Mouse (Mus musculus) right cerebral cortex, adult 18-20 months (tissue): Measurements from ENCODE around the gene Cd3eap.
A peak's percentile ranks its signal among the peaks of the same experiment; 100 is the strongest.

Experiments used
- DNase-seq: peaks from one replicate; pipeline ENCODE4 v3.0.0; 2022; ENCODE audit warnings: mixed read lengths

Cd3eap gene

DNA sequence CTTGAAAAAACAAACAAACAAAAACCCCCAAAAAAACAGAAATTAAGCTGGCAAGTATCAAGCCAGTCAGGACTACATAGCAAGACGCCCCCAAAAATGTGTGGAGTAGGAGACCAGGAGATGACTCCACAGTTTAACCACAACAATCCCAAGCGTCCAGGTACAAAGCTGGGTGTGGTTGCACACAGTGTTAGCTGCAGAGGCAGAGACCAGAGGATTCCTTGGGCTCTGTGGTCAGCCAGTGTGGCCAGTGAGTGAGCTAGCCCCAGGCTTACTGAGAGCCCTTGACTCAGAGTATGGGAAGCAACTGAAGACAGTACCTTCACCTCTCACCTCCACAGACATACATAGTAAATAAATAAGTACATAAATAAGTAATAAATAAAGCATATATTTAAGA lies 27.4 kb downstream of the Cd3eap start:
- no peak for DNase-seq

DNA sequence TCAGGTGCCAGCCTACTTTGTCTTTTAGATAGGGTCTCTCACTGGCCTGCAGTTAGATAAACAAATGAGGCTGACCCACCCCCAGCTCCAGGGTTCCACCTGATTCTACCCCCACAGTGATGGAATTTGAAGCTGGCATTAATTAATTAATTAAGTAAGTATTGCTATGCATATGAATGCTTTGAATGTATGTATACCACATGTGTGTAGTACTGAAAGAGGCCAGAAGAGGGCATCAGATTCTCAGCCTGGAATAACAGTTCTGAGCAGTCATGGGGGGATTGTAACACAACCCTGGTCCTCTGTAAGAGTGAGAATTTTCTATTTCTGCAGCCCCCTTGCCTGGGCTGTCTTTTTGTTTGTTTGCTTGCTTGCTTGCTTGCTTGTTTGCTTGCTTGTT lies 30.9 kb downstream of the Cd3eap start:
- DNase-seq = no peak

DNA sequence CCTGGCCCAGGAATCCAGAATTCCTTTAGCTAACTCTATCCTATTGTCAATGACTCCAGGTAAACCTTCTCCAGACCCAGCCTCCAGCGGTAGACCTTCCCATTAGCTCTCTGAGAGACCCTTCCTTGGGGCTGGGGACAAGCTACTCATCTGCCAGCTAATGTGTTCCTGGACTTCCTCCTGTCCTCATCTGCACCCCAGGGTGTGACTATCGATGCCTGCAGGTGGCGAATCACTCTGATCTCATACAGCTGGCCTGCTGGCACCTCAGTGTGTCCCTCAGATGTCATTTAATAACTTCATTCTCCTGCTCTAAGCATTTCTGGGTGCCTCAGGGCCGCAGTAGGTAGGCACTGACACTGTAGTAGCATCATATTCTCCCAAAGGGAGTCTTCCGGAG lies 31.5 kb downstream of the Cd3eap start:
- no peak for DNase-seq

DNA sequence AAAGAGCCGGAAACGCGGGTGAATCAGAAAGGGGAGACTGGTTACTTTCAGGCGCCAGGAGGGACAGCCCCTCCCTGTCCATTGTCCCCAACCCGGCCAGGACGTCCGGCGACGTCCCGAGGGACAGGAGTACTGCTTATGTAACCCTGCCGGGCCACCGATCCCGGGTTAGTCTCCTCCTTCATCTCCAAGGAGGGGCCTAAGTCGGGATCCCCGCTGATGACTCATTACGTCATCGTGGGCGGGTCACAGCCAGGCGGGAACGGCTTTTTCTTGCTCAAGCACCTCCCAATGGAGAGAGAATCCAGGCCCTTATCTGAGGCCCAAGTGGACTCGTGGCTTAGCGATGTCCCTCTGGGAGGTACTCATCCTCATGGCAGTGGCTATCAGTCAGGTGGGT lies 32.2 kb downstream of the Cd3eap start:
- peak; percentile 93 for DNase-seq

DNA sequence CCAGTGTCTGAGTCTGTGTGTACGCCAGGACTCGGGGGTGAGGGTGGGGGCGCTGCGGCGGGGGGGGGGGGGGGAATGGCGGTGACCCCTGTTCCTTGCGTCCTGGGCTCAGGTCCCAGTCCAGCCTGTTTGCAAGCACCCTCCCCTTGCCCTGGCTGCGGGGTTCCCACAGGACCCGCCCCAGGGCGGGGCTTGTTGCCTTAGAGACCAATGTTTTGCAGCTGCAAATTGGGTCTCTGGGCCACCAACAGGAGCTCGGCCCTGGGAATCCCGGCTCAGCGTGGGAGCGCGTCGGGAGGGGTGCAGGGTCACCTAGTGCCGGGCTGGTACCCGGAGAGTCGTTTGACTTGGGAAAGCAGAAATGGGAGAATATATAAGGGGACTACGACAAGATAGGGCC lies 32.9 kb downstream of the Cd3eap start:
- peak; percentile 85 for DNase-seq

DNA sequence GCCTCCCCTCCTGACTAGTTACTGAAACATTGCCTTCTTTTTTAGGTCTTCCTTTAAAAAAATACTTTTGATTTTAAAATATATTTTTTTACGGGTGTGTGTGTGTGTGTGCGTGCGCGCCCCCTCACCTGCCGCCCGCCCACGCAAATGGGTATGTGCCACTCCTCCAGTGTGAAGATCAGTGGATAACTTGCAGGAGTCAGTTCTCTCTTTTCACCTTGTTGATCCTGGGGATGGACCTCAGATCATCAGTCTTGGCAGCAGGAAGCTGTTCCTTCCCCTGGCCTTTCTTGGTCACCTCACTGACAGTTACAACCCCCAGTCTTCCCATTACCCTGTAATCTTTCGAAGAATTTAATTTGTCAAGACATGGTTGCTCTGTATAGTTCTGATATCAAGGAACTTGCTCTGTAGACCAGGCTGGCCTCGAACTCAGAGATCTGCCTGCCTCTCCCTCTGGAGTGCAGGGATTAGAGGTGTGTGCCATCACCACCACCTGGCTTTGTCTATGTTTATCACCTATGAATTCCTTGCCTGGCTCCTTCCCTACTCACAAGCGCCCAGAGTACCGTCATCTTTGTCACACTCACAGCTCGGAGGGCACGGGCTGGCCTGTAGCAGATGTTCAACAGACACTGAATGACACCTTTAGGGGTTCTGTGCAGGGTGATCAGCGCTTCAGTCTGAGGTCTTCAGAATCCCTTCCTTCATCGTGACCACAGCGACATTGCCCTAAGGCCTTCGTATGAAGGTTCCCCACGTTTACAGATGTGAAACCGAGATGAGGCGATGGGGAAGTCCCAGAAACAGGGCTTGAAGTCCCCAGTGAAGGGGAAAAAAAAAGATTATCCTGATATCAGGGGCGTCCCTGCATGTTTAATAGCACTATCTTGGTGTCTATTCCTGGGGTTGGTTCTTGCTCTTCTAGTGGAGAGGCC lies 33.8 kb downstream of the Cd3eap start:
- no peak for DNase-seq

DNA sequence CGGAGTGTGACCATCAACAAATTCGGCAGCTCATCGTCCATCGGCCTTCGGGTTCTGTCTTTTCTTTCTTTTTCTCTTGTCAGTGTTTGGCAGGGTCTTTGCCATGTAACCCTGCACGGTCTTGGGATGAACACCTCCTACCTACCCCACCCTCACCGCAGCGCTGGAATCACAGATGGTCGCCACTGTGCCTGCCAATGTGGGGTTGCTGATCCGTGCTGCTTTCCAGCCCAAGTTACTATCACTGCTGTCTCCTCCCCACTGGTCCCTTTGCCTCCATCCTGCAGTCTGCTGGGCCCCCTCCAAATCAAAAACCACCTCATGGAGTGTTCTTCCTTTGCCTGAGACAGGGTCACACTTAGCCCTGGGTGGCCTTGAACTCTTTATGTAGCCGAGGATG lies 35.1 kb downstream of the Cd3eap start:
- no peak for DNase-seq

DNA sequence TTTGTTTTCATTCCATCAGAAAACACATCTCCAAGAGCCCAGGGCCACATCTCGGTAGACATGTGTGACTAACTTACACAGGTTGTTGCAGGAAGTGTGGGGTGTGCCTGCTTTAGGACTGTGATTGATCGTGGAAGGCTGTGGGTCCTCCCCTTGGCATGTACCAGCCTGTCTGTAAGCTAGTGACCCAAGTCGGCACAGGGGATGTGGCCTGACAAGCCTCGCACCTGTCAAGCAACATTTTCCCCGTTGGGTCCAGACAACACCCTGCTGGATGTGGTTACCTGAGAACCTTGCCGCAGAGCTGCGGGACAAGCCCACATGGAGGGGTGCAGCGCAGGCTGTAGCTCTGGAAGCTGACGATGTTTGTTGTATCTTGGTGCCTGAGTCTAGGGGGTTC lies 36.8 kb downstream of the Cd3eap start:
- DNase-seq = no peak

DNA sequence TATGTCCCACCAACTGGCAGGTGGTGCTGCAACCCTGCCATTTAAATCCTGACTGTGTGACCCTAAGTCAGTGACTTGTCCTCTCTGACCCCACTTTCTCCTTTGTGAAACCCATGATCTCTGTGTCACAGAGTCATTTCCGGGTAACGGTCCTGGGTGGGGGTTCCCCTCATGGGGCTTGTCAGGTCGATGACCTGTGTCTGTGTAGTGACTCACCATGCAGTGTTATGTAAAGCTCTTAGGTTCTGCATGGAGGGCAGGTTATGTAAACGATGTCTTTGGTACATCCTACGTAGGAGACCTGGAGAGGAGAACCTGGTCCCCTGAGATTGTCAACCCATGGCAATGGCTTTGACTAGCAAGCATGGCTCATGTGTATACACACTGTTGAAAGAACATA lies 37.8 kb downstream of the Cd3eap start:
- no peak for DNase-seq

DNA sequence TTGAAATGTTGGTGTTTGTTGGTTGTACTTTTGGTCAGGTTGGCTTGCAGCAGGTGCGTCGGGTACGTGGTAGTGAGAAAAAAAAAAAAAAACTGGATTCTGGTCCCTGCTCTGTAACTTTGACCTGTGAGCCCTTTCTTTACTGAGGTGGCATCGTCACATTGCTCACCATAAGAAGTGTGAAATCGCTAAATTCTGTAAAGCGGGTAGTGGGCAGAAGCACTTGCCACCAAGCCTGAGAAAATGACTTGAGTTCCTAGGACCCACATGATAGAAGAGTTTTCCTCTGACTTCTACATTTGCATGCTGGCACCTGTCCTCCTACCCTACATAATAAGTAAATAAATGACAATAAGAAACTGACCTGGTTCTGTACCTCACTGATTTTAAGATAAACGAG lies 38.6 kb downstream of the Cd3eap start:
- no peak for DNase-seq

DNA sequence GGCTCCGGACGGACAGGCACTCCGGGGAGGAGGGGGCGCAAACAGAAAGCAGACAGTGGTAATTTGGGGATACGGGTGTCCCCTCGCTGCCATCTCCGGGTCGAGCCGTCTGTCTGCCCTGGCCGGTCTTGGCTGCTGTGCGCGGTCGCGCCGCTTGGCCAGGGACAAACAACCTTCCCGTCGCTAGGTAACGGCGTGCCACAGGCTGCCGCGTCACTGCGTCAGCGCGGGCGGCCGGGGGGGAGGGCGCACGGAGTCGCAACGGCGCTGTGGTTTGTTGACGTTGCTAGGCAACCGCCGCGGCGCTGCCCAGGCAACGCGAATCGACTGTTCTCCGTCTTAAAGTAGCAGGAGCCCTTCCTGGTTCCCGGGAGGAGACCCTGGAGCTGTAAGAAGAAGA lies 39.4 kb downstream of the Cd3eap start:
- DNase-seq = peak; percentile 97

DNA sequence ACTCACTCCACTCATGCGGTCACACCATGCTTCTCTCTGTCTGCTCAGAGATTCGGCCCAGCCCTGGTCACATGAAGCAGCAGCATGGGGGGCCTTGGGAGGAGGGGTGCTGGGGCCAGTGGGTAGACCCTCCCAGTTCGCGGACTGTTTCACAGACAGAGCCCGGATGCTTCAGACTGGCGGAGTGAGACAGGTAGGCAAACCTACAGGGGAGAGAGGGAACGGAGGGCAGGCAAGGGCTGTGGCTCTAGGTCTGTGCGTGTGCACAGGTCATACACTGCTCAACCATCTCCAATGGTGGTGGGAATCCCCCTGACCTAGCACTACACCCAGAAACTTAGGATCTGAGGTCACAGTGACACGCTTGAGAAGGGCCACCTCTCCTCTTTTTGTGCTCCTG lies 39.8 kb downstream of the Cd3eap start:
- DNase-seq = no peak

DNA sequence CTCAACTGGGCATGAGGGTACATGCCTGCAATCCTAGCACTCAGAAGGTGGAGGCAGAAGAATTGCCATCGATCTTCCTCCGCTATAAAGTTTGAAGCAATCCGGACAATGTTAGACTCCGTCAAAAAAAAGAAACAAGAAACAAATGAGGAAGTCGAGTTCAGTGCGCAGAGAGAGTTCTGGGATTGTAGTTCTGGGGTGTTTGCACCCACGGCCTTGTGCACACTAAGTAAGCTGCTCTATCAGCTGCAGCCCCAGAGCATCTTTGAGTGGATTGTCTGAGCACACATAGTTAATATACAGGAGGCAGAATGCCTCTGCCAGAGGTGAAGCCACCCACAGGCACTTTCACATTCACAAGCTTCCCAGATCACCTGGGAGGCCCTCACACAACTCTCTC lies 40.6 kb downstream of the Cd3eap start:
- no peak for DNase-seq

DNA sequence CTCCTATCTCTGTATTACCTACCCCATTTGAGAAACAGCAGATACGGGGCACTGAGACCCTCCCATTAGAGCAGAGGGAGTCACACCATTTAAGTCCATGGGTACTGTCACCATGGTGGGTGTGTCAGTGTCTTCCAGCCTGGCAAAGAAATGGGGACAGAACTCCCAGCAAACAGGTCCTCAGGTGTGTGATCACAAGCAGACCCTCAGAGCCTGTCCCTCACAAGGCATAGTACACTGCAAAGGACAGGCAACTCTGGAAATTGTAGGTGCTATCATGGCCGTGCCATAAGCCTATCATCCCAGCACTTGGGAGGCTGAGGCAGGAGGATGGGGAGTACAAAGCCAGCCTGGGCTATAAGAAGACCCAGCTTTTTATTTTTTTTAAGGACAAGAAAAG lies 41.1 kb downstream of the Cd3eap start:
- no peak for DNase-seq

DNA sequence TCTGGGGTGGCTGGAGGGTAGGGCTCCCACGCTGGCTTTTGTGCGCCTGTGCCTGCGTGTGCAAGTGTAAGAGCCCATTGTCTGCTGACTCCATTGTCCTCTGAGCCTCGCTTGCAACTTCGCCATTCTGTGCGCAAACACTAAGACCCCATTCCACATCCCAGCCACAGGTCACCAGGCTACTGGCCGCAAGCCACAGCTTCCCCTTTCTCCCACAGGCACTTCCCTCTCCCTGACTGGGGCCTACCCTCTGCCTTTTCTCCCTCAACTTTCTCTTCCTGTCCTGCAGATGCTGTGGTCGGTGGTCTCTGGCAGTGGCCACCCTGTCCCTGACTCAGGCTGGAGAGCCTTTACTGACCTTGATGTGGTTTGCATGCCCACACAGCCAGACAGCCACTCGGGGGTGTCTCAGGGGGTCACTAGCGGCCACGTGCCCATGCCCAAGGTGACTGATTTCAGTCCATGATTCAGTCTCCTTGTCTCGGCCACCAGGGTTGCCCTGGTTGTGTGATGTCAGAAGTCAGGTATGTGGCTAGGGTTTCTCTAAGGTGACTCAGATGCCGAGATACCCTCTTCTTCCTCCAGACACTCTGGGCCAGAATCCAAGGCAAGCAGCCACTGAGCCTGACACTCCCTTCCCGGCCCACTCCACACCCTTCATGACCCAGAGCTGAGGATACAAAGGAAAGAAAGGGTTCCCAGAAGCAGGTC lies 42.7 kb downstream of the Cd3eap start:
- no peak for DNase-seq

DNA sequence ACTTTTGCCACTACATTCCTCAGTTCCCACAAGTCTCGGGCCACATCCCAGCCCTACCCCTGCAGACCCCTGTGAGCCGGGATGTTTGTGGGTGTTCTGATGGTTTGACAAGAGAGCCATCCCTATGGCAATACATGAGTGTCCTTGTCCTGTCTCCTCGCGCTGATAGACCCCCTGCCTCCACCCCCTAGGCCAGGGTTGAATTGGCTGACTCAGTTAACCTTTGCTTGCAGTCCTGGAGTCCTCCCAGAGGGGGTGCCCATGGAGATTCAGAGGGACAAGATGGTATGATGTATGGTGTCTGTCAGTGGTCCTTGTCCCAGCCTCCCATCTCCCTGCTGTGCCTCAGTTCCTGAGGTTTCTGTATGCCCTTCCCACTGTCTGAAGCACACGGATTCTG lies 45.2 kb downstream of the Cd3eap start:
- DNase-seq = no peak

DNA sequence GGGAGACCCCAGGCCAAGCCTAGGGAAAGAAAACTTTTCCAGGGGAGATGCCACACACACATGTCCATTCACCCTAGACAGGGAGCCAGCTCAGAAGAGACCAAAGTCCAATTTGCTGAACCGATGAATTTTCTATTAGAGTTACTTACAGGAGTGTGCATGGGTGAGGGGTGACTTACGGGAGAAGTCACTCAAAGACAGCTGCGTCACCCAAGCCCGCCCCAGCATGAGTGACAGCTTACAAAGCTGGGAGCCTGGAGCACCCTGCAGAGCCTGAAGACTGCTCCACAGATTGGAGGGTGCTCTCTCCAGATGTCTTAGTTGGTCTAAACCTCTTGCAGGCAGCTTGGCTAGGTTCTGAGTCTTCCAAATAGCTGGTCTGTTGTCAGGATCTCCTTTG lies 47.3 kb downstream of the Cd3eap start:
- no peak for DNase-seq

DNA sequence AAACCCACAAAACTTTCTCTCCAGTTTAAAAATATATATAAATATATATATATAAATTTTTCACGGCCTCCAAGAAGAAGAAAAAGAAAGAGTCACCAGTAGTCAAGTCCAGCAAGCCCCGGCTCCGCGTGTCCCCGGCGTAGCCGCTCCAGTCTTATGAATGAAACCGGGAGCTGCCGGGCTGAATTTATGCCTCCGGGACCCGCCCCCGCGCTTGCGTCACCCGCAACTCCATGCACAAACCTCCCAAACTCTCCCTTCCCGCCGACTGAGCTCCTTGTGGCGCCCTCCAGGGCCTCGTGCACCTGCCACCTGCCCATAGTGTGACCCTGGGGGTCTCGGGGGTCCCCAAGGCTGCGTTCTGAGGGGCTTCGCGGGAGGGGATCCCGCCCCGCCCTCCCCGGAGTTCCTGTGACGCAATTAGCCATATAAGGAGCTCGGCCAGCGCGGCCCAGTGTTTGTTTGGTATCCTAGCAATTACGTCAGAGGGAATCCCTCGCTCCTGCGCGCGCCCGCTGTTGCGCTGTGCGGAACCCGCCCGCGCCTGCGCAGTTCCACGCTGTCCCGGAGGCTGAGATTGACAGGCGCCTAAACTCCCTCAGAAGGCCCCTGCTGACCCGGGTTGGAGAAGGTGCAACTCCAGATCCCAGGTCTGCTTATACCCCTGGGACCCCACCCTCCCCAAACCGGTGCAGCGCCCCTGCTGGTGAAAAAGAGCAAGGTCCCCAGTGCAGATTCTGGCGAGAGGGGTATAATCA lies 49.2 kb downstream of the Cd3eap start, which contains the start of gene Fosb:
Fosb (minus strand) TSS at position 168 of the 758 bp plus-strand sequence.
- DNase-seq = peak; percentile 96

DNA sequence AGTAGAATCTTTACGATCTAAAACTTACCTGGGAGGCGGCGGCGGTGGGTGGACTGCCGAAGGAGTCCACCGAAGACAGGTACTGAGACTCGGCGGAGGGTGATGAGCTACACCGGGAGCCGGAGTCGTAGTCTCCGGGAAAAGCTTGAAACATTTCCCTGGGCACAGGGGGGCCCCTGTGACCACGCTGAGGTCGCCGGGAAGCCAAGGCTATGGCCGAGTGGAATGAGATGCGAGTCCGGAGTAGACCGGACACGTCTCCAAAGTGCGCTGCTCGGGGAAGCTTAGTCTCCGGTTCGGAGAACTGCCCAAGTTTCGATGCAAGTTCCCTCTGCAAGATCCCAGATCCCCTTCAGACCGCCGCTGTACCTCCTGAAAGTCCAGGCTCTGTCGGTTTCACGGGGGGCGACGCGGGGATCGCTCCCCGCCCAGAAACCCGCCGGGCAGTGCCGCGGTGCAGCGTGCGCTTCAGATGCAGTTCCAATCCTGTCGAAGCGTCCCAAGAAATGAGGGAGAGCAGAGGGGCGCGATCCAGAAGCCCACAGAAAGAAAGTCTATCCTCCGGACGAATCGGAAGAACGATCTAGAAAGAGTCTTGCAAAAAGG lies 49.9 kb downstream of the Cd3eap start:
- DNase-seq = no peak

DNA sequence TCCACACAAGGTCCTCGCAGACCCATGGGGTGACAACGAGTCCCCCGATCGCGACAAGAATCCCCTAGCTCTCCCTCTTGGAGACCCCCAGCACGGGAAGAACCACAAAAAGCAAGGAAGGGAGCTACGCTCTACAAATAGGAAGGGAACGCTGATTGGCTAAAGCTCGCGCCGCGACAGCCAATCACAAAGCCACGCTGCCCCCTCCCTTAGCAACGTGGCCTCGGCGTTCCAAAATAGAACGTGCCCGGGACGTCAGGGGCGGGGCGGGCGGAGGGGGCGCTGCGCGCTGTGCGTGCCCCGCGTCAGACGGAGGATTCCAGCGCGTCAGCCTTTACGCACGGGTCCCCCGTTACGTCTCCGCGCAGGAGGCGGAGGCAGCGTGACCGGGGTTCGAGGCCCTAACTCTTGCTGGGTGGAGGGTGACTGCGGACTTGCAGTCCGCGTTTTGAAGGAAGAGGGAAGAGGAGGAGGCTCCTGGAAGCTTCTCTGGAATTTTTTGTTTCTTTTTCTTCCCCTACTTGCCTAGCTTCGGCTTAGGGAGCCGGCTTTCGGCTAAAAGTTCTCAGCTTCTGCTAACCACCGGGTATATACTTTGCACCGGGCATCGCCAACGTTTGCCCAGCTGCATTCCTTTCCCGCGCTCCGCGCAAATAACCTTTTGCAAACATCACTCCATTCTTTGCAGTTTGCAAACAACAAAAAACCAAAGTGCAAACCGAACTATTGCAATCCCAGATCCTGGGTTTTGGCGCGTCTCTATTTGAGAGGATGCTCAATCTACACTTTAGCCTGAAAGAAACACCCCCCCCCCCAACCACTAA lies 50.6 kb downstream of the Cd3eap start:
- DNase-seq = peak; percentile 97

DNA sequence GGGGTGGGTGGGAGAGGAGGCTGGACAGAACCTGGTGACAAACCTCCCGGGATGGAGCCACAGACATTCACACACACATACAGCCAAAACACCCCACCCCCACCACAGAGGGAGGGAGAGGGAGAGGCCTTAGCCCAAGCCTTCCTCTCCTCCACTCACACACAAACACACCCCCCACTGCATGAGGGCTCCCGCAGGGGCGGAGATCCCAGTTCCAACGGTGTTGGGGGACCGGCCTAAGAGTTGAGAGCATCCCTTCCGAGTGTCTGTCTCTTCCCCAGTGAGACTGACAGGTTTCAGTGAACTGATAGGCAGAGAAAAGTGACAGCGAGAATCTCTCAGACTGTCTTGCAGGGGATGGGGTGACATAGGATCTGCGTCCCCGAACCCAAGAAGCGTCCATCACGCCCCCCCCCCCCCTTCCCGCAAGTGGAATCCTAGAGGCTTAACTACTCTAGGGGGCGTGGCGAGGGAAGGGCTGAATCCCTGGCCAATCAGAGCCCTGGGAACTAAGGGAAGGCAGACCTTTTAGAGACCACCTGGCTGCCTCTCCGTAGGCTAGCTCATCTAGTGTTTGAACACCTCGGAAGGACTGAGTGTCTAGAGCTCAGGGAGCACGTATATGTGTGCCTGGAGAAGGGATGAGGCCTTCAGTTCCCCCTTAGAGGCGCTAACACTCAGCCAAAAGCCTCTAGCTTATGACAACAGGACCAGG lies 51.4 kb downstream of the Cd3eap start:
- DNase-seq = peak; percentile 83
